Mouse (Mus musculus) myocyte (in vitro differentiated cells): ENCODE results near the gene 4933405O20Rik.

ENCODE experiments used
- CEBPB ChIP-seq: IDR thresholded peaks from 2 replicates; pipeline ENCODE4 v1.6.1; 2011; ENCODE audit warnings: mild to moderate bottlenecking, moderate library complexity; ENCODE audit not compliant: poor library complexity, insufficient read depth, severe bottlenecking
- MAX ChIP-seq: IDR thresholded peaks from one replicate; pipeline ENCODE4 v1.6.1; 2011; ENCODE audit warnings: low read depth, mild to moderate bottlenecking, control low read depth
- MYOG ChIP-seq, 3 experiments: IDR thresholded peaks; one replicate each; pipeline ENCODE4 v1.6.1; 2011; ENCODE audit warnings: control low read depth in 2 of 3, low read depth in 2 of 3, mild to moderate bottlenecking in 2 of 3; ENCODE audit not compliant: insufficient read length in 2 of 3, control insufficient read depth in 1 of 3, insufficient read depth in 1 of 3
- POLR2A ChIP-seq: IDR thresholded peaks from one replicate; pipeline ENCODE4 v1.6.1; 2011; ENCODE audit warnings: low read depth, mild to moderate bottlenecking, control low read depth, moderate library complexity; ENCODE audit not compliant: insufficient read length
- POLR2AphosphoS2 ChIP-seq: IDR thresholded peaks from one replicate; pipeline ENCODE4 v1.6.1; 2011; ENCODE audit warnings: low read depth, control low read depth; ENCODE audit not compliant: insufficient read length
- REST ChIP-seq: IDR thresholded peaks from one replicate; pipeline ENCODE4 v1.6.1; 2011; ENCODE audit warnings: mild to moderate bottlenecking, control low read depth, moderate library complexity; ENCODE audit not compliant: insufficient read depth, insufficient read length
- TCF3 ChIP-seq: IDR thresholded peaks from one replicate; pipeline ENCODE4 v1.6.1; 2011; ENCODE audit warnings: low read depth, control low read depth; ENCODE audit not compliant: insufficient read length
- USF1 ChIP-seq: IDR thresholded peaks from one replicate; pipeline ENCODE4 v1.6.1; 2011; ENCODE audit warnings: low read depth, mild to moderate bottlenecking, control low read depth, moderate library complexity

GRCm38 (mm10) chr7:50562708-50563107 lies 36.3 kb upstream of the 4933405O20Rik start:
- no peak for TF ChIP-seq POLR2A
- TF ChIP-seq CEBPB: no peak
- no peak for TF ChIP-seq USF1
- TF ChIP-seq POLR2AphosphoS2: no peak
- TF ChIP-seq TCF3: no peak
- TF ChIP-seq REST: no peak
- TF ChIP-seq MYOG (IDR thresholded peaks at IDR 0.05; ENCODE audit: control insufficient read depth in 1 of 3, insufficient read depth in 1 of 3, insufficient read length in 2 of 3, low read depth in 2 of 3): no peak
- TF ChIP-seq MAX: no peak
